Mouse (Mus musculus): ENCODE results near the gene Klhl15. TPM values are rescaled to one million over a fixed set of nuclear protein-coding genes. Genes with fewer than 3 reads are reported as not detected.
A peak's percentile ranks its signal among the peaks of the same experiment; 100 is the strongest.
"Not testable (repeated sequence)": the region's sequence is repeated elsewhere in the genome, so short reads cannot be mapped to it uniquely, and the experiment has no call there.

The Klhl15 gene
- 4.2 and 6.8 TPM in 2 replicates for polyA plus RNA-seq (2016; fragmentation: Nextera tagmentation; extraction: Ambion mirVana)

DNA sequence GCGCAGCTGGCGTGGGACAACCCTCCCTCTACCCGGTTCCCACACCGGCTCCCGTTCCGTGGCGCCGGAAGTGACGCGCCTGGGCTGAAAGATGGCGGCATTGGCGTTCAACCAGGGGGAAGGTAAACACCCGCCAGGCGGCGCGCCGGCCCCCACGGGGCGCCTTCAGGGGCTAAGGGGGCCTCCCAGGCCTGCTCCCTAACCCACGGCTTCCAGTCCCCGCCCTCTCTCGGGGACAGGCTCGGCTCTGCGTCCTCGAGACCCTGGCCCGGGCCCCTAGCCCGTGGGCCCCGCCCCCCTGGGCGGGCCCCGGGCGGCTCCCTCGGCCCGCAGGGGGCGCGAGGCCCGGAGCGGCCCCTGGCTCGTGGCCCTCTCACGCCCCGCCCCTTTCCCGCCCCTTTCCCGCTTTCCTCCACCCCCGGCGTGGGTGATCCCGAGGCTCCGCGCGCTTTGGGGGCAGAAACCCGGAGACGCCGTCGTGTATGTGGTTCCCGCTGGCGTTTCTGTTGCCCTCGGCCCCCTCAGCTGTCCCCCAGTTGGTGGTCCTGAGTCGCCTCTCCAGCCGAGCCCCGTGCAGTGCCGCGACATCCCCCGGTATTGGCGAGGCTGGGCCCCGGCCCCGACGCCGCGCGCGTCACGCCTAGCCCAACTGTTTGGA lies at the start of gene Klhl15:
Klhl15 (plus strand) TSS at position 68 of the 658 bp plus-strand sequence.
- H3K27ac ChIP-seq: peak within 1 kb of the TSS; percentile 93
- H3K4me3 ChIP-seq: peak within 1 kb of the TSS; percentile 65
- peak; percentile 88 for DNase-seq (ENCODE audit: low spot score)
- no peaks in the 10 kb centered on the region for H3K36me3 ChIP-seq
- H3K4me1 ChIP-seq: no peaks in the 10 kb centered on the region
- no peaks in the 10 kb centered on the region; the same call in 1 of the 2 replicates for H3K9me3 ChIP-seq (replicated peaks)
- peaks cover 100% of the 10 kb centered on the region for H3K27me3 ChIP-seq (ENCODE audit: low read depth, poor library complexity, severe bottlenecking)
- WGBS: 4% methylated on average over 55 of the region's 70 CpGs

DNA sequence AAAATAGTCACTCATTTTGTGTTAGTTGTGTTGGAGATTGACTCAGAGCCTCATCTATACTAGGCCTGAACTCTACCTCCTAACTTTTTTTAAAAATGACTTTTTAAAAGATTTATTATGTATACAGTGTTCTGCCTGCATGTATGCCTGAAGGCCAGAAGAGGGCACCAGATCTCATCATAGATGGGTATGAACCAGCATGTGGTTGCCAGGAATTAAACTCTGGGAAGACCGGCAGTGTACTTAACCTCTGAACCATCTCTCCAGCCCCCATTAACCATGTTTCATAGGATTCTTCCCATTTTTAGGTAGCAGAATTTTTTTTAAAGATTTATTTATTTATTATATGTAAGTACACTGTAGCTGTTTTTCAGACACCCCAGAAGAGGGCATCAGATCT lies 49.2 kb upstream of the Klhl15 start:
- Histone ChIP-seq H3K4me1 (no peaks in the 10 kb centered on the region), H3K4me3 (no peak overlapping the region), H3K27ac (no peak overlapping the region), H3K9me3 (replicated peaks) (no peaks in the 10 kb centered on the region), H3K27me3 (ENCODE audit: low read depth, poor library complexity, severe bottlenecking) (peaks cover 56% of the 10 kb centered on the region), H3K36me3 (no peaks in the 10 kb centered on the region)
- WGBS: 62% methylated on average over 1 of the region's 1 CpGs
- no peak for DNase-seq (ENCODE audit: low spot score)

DNA sequence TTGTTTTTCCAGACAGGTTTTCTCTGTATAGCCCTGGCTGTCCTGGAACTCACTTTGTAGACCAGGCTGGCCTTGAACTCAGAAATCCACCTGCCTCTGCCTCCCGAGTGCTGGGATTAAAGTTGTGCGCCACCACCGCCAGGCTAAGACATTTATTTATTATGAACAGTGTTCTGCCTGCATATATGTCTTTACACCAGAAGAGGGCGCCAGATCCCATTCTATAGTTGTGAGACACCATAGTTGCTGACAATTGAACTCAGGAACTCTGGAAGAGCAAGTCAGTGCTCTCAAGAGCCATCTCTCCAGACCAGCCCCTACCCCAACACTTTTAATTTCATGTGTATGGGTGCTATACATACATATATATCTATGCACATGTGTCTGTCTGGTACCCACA lies 40.5 kb upstream of the Klhl15 start:
- H3K36me3 ChIP-seq: peaks cover 82% of the 10 kb centered on the region
- DNase-seq (ENCODE audit: low spot score); H3K27ac ChIP-seq; H3K4me3 ChIP-seq; H3K9me3 ChIP-seq (replicated peaks); H3K27me3 ChIP-seq (ENCODE audit: low read depth, poor library complexity, severe bottlenecking); H3K4me1 ChIP-seq: not testable (repeated sequence)
- WGBS: 66% methylated on average over 4 of the region's 4 CpGs

DNA sequence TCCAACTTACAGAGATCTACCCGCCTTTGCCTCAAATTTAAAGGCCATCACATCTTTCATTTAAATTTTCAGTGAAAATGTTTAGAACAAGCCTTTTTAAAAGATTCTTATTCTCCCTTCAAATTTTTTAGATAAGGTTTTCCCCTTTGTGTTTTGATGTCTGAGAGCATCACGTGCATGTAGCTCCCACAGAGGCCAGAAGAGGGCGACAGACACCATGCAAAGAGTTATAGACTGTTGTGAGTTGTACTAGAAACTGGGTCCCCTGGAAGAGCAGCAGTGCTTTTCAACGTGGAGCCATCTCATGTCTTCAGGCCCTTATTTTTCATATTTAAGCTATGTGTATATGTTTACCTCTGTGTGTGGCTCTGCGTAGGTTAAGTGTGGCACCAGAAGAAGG lies 36.6 kb upstream of the Klhl15 start:
- DNase-seq (ENCODE audit: low spot score): no peak
- Histone ChIP-seq H3K36me3 (peaks cover 100% of the 10 kb centered on the region), H3K27me3 (ENCODE audit: low read depth, poor library complexity, severe bottlenecking) (no peaks in the 10 kb centered on the region), H3K27ac (no peak overlapping the region), H3K9me3 (replicated peaks) (no peaks in the 10 kb centered on the region), H3K4me3 (no peak overlapping the region), H3K4me1 (no peaks in the 10 kb centered on the region)
- 79% methylated on average over 5 of the region's 5 CpGs for WGBS

DNA sequence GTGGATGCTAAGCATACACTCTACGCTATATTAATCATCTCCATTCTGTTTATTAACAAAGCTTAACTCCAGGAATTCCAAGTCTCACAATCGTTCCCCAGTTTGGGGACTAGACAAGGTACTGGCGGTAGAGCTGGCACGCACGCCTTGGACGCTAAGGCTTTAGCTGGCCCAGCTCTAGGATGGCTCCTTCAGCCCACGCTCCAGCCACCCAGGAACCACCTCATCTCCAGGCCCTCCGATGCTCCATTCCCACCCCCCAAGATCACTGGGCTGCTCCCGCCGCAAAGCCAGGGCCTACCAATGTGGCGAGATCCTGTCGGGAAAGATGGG lies 22.2 kb upstream of the Klhl15 start:
- no peaks in the 10 kb centered on the region for H3K27me3 ChIP-seq (ENCODE audit: low read depth, poor library complexity, severe bottlenecking)
- no peak for DNase-seq (ENCODE audit: low spot score)
- peaks cover 38% of the 10 kb centered on the region for H3K36me3 ChIP-seq
- peak overlapping the region; percentile 92 for H3K27ac ChIP-seq
- H3K4me3 ChIP-seq: peak overlapping the region; percentile 86
- no peaks in the 10 kb centered on the region for H3K9me3 ChIP-seq (replicated peaks)
- 1% methylated on average over 12 of the region's 12 CpGs for WGBS
- H3K4me1 ChIP-seq: no peaks in the 10 kb centered on the region

DNA sequence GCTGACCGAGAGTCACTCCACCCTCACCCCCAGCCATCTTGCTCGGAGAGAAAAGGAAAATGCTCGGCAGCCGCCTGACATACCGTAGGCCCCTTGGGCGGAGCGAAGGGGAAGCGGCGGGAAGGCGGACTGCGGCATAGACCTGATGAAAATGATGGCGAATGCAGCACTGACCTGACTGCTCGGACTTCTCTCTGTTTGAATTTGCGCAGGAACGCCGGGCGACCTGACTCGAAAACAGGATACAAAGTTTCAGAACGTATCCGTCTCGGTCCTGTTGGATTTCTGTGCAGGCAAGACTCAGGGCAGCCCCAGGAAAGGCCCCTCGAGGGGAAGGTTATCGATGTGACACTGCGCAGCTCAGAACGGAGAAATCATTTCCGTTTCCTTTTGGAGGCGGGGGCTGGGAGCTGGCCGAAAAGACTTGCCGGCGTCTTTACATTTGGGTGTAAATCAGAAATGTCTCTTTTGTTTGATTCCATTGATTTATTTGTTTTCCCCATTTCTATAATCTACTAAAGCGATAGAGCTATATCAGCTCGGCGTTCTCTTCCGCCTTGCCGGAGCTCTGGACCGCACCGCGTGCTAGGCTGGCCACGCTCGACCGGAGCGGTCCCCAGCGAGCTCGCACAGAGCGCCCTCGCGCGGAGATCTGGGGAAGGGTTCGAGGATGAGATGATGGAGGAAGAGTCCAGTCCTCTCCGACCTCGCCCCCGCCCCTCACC lies 21.6 kb upstream of the Klhl15 start, which contains the start of gene Eif2s3x:
Eif2s3x (minus strand) TSS at position 266 of the 725 bp plus-strand sequence.
- H3K4me3 ChIP-seq: peak within 1 kb of the TSS; percentile 86
- H3K4me1 ChIP-seq: no peaks in the 10 kb centered on the region
- peak; percentile 87 for DNase-seq (ENCODE audit: low spot score)
- WGBS: under 1% methylated on average over 52 of the region's 52 CpGs
- no peaks in the 10 kb centered on the region for H3K27me3 ChIP-seq (ENCODE audit: low read depth, poor library complexity, severe bottlenecking)
- peaks cover 33% of the 10 kb centered on the region for H3K36me3 ChIP-seq
- H3K9me3 ChIP-seq (replicated peaks): no peaks in the 10 kb centered on the region
- H3K27ac ChIP-seq: peak within 1 kb of the TSS; percentile 92

DNA sequence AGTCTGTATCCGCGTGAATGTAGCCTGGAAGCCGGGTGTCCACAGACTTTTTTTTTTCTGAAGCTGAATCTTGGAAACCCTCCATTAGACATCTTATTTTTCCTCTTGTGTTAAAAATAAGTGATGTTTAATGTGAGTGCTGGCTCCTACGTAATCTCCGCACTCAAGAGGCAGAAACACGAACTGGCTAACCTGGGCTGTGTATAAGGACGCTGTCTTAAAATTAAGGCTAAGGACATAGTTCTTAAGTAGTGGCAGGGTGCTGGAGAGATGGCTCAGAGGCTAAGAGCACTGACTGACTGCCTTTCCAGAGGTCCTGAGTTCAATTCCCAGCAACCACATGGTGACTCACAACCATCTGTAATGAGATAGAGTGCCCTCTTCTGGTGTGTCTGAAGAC lies 21.0 kb upstream of the Klhl15 start:
- Histone ChIP-seq H3K9me3 (replicated peaks) (no peaks in the 10 kb centered on the region), H3K36me3 (peaks cover 27% of the 10 kb centered on the region), H3K27ac (peak overlapping the region; percentile 92), H3K27me3 (ENCODE audit: low read depth, poor library complexity, severe bottlenecking) (no peaks in the 10 kb centered on the region), H3K4me3 (peak overlapping the region; percentile 86), H3K4me1 (no peaks in the 10 kb centered on the region)
- 16% methylated on average over 7 of the region's 7 CpGs for whole genome bisulfite sequencing
- no peak for DNase-seq (ENCODE audit: low spot score)

DNA sequence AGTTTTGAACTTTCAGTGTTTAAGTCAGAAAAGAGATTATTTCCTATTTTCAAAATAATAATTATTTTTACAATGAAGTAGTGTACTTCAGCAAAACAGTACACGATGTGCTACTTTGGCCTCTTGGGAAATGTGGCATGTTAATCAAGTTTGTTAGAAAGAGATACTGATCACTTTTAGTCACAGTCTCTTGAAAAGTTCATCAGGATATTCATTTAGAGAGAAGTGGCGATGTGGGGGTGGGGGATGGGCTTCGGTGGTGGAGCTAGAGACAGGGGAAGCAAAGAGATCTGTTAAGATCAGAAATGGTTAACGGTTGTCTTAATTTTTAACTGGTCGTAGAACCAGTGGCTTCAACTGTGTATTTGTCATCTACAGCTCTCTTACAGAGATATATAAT lies 967 bp upstream of the Klhl15 start:
- no peak for DNase-seq (ENCODE audit: low spot score)
- 44% methylated on average over 5 of the region's 5 CpGs for WGBS
- Histone ChIP-seq H3K27ac (no peak overlapping the region), H3K4me3 (peak overlapping the region; percentile 65), H3K36me3 (no peaks in the 10 kb centered on the region), H3K9me3 (replicated peaks) (no peaks in the 10 kb centered on the region; the same call in 1 of the 2 replicates), H3K4me1 (no peaks in the 10 kb centered on the region), H3K27me3 (ENCODE audit: low read depth, poor library complexity, severe bottlenecking) (peaks cover 92% of the 10 kb centered on the region)

DNA sequence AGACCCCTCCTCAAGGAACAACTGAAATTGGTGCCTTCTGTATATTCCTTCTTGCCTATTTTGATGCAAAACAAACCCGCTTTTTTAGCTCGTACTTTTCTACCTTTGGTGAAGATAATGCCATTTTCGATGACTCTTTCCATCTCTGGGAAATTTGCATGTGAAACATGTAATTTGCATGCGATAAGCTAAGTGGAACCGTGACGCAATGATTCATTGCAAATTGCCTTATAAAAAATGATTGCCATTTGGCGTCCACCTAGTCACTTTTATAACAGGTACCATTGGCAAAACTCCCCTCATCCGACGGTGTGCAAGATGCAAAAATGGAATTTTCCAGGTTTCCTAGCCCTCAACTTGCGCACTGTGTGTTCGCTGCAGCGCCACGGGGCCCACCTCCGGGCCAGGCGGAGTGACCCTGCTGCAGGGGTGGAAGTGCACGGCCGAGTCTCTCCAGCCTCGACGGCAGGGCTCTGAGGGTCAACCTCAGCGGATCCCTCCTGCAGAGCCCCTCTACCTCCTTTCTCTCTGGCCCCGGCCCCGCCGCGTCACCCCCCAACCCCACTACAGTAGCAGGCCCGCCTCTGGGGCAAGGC lies 365 bp upstream of the Klhl15 start:
- Histone ChIP-seq H3K4me3 (peak overlapping the region; percentile 65), H3K27ac (peak overlapping the region; percentile 93), H3K36me3 (no peaks in the 10 kb centered on the region), H3K9me3 (replicated peaks) (no peaks in the 10 kb centered on the region; the same call in 1 of the 2 replicates), H3K4me1 (no peaks in the 10 kb centered on the region), H3K27me3 (ENCODE audit: low read depth, poor library complexity, severe bottlenecking) (peaks cover 96% of the 10 kb centered on the region)
- no peak for DNase-seq (ENCODE audit: low spot score)
- 12% methylated on average over 25 of the region's 25 CpGs for WGBS

DNA sequence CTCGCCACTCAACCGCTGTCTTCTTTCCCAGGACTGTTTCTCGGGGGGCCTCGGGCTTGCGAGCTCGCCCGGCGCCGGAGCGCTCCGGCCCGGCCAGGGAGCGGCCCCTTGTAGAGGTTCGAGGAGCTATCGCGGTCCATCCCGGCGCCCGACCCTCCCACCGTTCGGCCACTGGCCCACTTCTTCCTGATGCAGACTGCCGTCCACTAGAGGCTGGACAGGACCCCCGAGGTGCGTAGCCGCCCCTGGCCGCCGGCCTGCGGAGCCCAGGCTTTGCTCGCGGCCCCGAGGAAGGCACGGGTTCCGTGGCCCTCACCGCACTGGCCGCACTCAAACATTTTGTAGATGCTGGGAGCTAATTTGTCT lies 774 bp downstream of the Klhl15 start:
- no peak for DNase-seq (ENCODE audit: low spot score)

DNA sequence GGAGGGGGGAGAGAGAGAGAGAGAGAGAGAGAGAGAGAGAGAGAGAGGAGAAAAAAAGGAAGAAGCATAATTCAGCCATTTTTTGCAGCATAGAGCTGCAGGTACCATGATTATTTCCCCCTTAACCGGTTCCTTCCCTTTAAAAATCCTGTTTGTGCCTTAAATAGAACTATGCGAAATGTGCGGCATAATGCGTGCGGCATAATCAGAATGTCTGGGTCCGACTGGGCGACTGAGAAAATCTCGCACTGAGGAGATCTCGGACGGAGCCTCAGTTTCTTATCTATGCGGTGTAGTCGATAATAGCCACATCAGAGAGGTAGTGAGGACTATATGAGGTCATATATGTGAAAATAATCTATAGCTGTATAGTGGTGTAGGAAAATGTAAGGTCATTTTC lies 1.2 kb downstream of the Klhl15 start:
- no peaks in the 10 kb centered on the region for H3K36me3 ChIP-seq
- H3K4me3 ChIP-seq: peak overlapping the region; percentile 65
- no peaks in the 10 kb centered on the region for H3K4me1 ChIP-seq
- DNase-seq (ENCODE audit: low spot score): no peak
- 23% methylated on average over 12 of the region's 12 CpGs for WGBS
- H3K27ac ChIP-seq: peak overlapping the region; percentile 93; the same call in 1 of the 2 replicates
- H3K9me3 ChIP-seq (replicated peaks): no peaks in the 10 kb centered on the region; the same call in 1 of the 2 replicates
- H3K27me3 ChIP-seq (ENCODE audit: low read depth, poor library complexity, severe bottlenecking): peaks cover 100% of the 10 kb centered on the region

More for the DNA sequence above, 774 bp downstream of the Klhl15 start:
- Histone ChIP-seq H3K9me3 (replicated peaks) (no peaks in the 10 kb centered on the region; the same call in 1 of the 2 replicates), H3K4me1 (no peaks in the 10 kb centered on the region), H3K36me3 (no peaks in the 10 kb centered on the region), H3K27me3 (ENCODE audit: low read depth, poor library complexity, severe bottlenecking) (peaks cover 100% of the 10 kb centered on the region), H3K4me3 (peak overlapping the region; percentile 65), H3K27ac (peak overlapping the region; percentile 93)
- WGBS: 11% methylated on average over 35 of the region's 35 CpGs

DNA sequence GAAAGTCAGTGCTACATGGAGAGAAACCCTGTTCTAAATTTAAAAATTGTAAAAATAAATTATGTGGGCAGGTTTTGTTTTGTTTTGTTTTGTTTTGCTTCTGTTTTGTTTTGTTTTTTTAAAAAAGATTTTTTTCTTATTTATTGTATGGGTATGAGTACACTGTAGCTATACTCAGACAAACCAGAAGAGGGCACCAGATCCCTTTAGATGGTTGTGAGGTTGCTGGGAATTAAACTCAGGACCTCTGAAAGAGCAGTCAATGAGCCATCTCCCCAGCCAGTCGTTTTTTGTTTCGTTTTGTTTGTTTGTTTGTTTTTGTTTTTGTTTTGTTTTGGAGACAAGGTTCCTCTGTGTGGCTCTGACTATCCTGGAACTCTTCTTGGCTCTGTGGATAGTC lies 54.5 kb downstream of the Klhl15 start:
- DNase-seq (ENCODE audit: low spot score): no peak

DNA sequence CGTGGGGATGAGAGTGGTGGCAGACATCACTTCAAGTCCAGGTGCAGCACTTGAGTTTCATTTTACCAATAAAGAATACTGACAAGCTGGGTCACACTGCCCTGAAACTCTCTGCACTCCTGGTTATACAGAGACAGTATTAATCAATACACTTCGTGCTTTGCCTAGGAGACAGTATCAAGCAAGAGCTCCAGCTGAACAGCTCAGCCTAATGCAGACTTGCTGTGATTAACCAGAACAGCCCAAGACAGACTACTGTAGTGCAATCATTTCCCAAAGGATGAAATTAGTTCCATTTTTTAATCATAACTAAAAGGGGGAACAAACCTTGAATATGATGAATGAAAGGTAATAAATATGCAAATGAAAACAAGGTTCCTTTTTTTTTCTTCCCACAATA lies 68.5 kb downstream of the Klhl15 start:
- H3K27ac ChIP-seq: no peak overlapping the region
- no peaks in the 10 kb centered on the region for H3K36me3 ChIP-seq
- H3K9me3 ChIP-seq (replicated peaks): no peaks in the 10 kb centered on the region
- WGBS: 63% methylated on average over 2 of the region's 2 CpGs
- no peak for DNase-seq (ENCODE audit: low spot score)
- H3K4me3 ChIP-seq: no peak overlapping the region
- H3K4me1 ChIP-seq: no peaks in the 10 kb centered on the region
- H3K27me3 ChIP-seq (ENCODE audit: low read depth, poor library complexity, severe bottlenecking): peaks cover 89% of the 10 kb centered on the region

More for the DNA sequence above, 54.5 kb downstream of the Klhl15 start:
- 18% methylated on average over 2 of the region's 2 CpGs for WGBS
- Histone ChIP-seq H3K27me3 (ENCODE audit: low read depth, poor library complexity, severe bottlenecking) (peaks cover 84% of the 10 kb centered on the region), H3K27ac (no peak overlapping the region), H3K36me3 (no peaks in the 10 kb centered on the region), H3K4me3 (no peak overlapping the region), H3K9me3 (replicated peaks) (no peaks in the 10 kb centered on the region), H3K4me1 (no peaks in the 10 kb centered on the region)
